Mouse (Mus musculus): ENCODE measurements around the gene Marveld2. TPM values are rescaled to one million over a fixed set of nuclear protein-coding genes. Genes with fewer than 3 reads are reported as not detected.

Marveld2 gene
- polyA plus RNA-seq, 1 experiment = 0.07 TPM

DNA sequence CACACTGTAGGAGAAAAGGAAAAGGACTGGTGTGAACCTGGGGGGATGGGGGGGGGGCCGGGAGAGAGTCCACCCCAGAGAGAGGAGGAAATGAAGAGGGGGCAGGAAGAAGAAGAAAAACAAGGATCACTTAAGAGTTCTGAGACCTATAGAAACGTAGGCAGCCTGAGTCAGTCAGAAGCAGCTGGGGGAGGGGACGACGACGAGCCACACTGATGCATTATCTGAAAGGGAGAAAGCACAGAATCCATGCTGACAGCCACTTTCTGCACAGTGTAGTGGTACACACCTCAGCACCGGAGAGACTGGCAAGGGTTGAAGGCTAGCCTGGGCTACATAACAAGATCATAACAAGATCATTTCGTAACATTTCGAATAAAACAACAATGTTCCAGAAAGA lies 15.7 kb downstream of the Marveld2 start:
- no peaks in the 10 kb centered on the region for H3K79me2 ChIP-seq (ENCODE audit: control insufficient read depth, insufficient read depth)
- no peak overlapping the region for H3K4me3 ChIP-seq
- H3K4me2 ChIP-seq (ENCODE audit: low read depth) = no peak overlapping the region
- H3K27me3 ChIP-seq (ENCODE audit: control insufficient read depth, insufficient read depth, insufficient read length) = no peaks in the 10 kb centered on the region
- no peak for TF ChIP-seq REST (IDR thresholded peaks at IDR 0.05; ENCODE audit: insufficient read depth, insufficient read length)
- H3K36me3 ChIP-seq (ENCODE audit: control insufficient read depth, insufficient read depth) = no peaks in the 10 kb centered on the region
- H3ac ChIP-seq (ENCODE audit: control insufficient read depth, insufficient read length) = no peak overlapping the region

DNA sequence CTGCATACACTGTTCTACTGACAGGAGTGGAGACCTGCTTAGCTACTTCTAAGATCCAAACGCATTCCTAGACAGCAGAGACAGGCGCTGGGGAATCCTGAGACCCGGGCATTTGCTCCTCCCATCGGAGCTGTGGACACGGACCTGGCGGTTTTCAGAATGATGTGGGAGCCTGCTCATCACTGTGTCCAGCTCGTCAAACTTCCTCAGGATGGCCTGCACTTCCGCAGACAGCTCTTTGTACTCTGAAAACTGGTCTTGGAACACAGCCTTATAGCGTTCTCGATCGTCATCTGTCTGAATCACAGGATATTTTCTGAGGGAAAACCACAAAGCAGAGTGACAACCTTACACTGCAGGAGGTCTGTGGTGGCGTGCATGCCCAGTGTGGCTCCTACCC lies 16.5 kb downstream of the Marveld2 start:
- Histone ChIP-seq H3ac (ENCODE audit: control insufficient read depth, insufficient read length) (no peak overlapping the region), H3K36me3 (ENCODE audit: control insufficient read depth, insufficient read depth) (no peaks in the 10 kb centered on the region), H3K27me3 (ENCODE audit: control insufficient read depth, insufficient read depth, insufficient read length) (no peaks in the 10 kb centered on the region), H3K4me3 (no peak overlapping the region), H3K4me2 (ENCODE audit: low read depth) (no peak overlapping the region), H3K79me2 (ENCODE audit: control insufficient read depth, insufficient read depth) (no peaks in the 10 kb centered on the region)
- TF ChIP-seq POLR2AphosphoS2 (IDR thresholded peaks at IDR 0.05; ENCODE audit: insufficient read length, low read depth) (no peak), SRF (IDR thresholded peaks at IDR 0.05; ENCODE audit: control insufficient read depth, insufficient read length, low read depth) (no peak), MYOD1 (IDR thresholded peaks at IDR 0.05; ENCODE audit: control insufficient read depth in 1 of 3, insufficient read length in 2 of 3, low read depth in 2 of 3) (no peak), POLR2A (IDR thresholded peaks at IDR 0.05; ENCODE audit: insufficient read length, low read depth) (no peak), REST (IDR thresholded peaks at IDR 0.05; ENCODE audit: insufficient read depth, insufficient read length) (no peak), TCF12 (IDR thresholded peaks at IDR 0.05; ENCODE audit: insufficient read depth, poor library complexity, severe bottlenecking) (no peak), TCF3 (IDR thresholded peaks at IDR 0.05; ENCODE audit: insufficient read length, low read depth) (no peak), E2F4 (IDR thresholded peaks at IDR 0.05; ENCODE audit: insufficient read depth) (no peak), USF1 (IDR thresholded peaks at IDR 0.05; ENCODE audit: low read depth) (no peak)

DNA sequence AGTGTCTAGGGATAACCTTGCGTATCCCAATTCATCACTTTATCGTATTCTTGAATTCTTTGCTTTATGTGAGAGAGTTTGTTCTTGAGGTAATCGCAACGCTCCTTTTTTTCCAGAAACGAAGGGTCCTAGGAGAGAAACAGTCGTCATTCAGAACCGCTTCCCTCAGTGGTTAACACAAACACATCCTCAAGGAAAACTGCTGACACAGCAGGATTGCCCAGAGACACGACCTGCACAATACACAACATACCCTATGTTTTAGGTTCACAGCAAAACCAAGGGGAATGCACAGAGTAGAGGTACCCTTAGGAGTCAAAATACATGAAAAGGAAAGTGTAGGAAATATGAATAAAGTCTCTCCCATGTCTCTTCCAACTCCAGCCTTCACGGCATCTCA lies 19.5 kb downstream of the Marveld2 start:
- Histone ChIP-seq H3K4me2 (ENCODE audit: low read depth) (no peak overlapping the region), H3K79me2 (ENCODE audit: control insufficient read depth, insufficient read depth) (no peaks in the 10 kb centered on the region), H3K4me3 (no peak overlapping the region), H3ac (ENCODE audit: control insufficient read depth, insufficient read length) (no peak overlapping the region), H3K36me3 (ENCODE audit: control insufficient read depth, insufficient read depth) (no peaks in the 10 kb centered on the region), H3K27me3 (ENCODE audit: control insufficient read depth, insufficient read depth, insufficient read length) (no peaks in the 10 kb centered on the region)
- TF ChIP-seq MYOD1 (IDR thresholded peaks at IDR 0.05; ENCODE audit: control insufficient read depth in 1 of 3, insufficient read length in 2 of 3, low read depth in 2 of 3) (no peak), E2F4 (IDR thresholded peaks at IDR 0.05; ENCODE audit: insufficient read depth) (no peak), MAX (IDR thresholded peaks at IDR 0.05; ENCODE audit: low read depth) (no peak), SRF (IDR thresholded peaks at IDR 0.05; ENCODE audit: control insufficient read depth, insufficient read length, low read depth) (no peak), CEBPB (IDR thresholded peaks at IDR 0.05; ENCODE audit: insufficient read depth, poor library complexity, severe bottlenecking) (no peak), USF1 (IDR thresholded peaks at IDR 0.05; ENCODE audit: low read depth) (no peak), TCF3 (IDR thresholded peaks at IDR 0.05; ENCODE audit: insufficient read length, low read depth) (no peak), TCF12 (IDR thresholded peaks at IDR 0.05; ENCODE audit: insufficient read depth, poor library complexity, severe bottlenecking) (no peak)

- no peaks in the 10 kb centered on the region for H3K79me2 ChIP-seq (ENCODE audit: control insufficient read depth, insufficient read depth)
- H3K36me3 ChIP-seq (ENCODE audit: control insufficient read depth, insufficient read depth) = no peaks in the 10 kb centered on the region
- no peak overlapping the region for H3K4me2 ChIP-seq (ENCODE audit: low read depth)
- no peak for TF ChIP-seq USF1 (IDR thresholded peaks at IDR 0.05; ENCODE audit: low read depth)
- no peak overlapping the region for H3K4me3 ChIP-seq
- H3ac ChIP-seq (ENCODE audit: control insufficient read depth, insufficient read length) = no peak overlapping the region
- no peaks in the 10 kb centered on the region for H3K27me3 ChIP-seq (ENCODE audit: control insufficient read depth, insufficient read depth, insufficient read length)
Measured at GRCm38 (mm10) chr13:100595552-100595885, 21.3 kb downstream of the Marveld2 start.

- Histone ChIP-seq H3K27me3 (ENCODE audit: control insufficient read depth, insufficient read depth, insufficient read length) (no peaks in the 10 kb centered on the region), H3K4me3 (no peak overlapping the region), H3K36me3 (ENCODE audit: control insufficient read depth, insufficient read depth) (no peaks in the 10 kb centered on the region), H3K4me2 (ENCODE audit: low read depth) (no peak overlapping the region), H3ac (ENCODE audit: control insufficient read depth, insufficient read length) (no peak overlapping the region), H3K79me2 (ENCODE audit: control insufficient read depth, insufficient read depth) (no peaks in the 10 kb centered on the region)
- TF ChIP-seq MYOG (IDR thresholded peaks at IDR 0.05; ENCODE audit: control insufficient read depth in 1 of 3, insufficient read depth in 1 of 3, insufficient read length in 2 of 3, low read depth in 2 of 3) (no peak), POLR2A (IDR thresholded peaks at IDR 0.05; ENCODE audit: insufficient read length, low read depth) (no peak), MYOD1 (IDR thresholded peaks at IDR 0.05; ENCODE audit: control insufficient read depth in 1 of 3, insufficient read length in 2 of 3, low read depth in 2 of 3) (no peak), CEBPB (IDR thresholded peaks at IDR 0.05; ENCODE audit: insufficient read depth, poor library complexity, severe bottlenecking) (no peak), POLR2AphosphoS2 (IDR thresholded peaks at IDR 0.05; ENCODE audit: insufficient read length, low read depth) (no peak)
Measured at GRCm38 (mm10) chr13:100594838-100595551, 21.8 kb downstream of the Marveld2 start.

All from myocyte (in vitro differentiated cells).